Mouse (Mus musculus) heart, embryonic 11.5 days (tissue): ENCODE data around the gene Zfp607b. TPM values are rescaled to one million over a fixed set of nuclear protein-coding genes. Genes with fewer than 3 reads are reported as not detected.

Source experiments
- ATAC-seq: fragments of 200-750 bp; cut with Nextera tagmentation; replicated peaks from 2 replicates; pipeline ENCODE4 v1.8.0; 2017; ENCODE audit warnings: moderate library complexity; ENCODE audit not compliant: insufficient number of reproducible peaks, low FRiP score, low TSS enrichment
- H3K27ac ChIP-seq: fragments of 300-500 bp; sonication (generic); 2 replicates; pipeline ENCODE4 v1.5.1; 2014; ENCODE audit warnings: mild to moderate bottlenecking, low read depth, low read length
- H3K27me3 ChIP-seq: fragments of 300-500 bp; sonication (generic); 2 replicates; pipeline ENCODE4 v1.6.1; 2014; ENCODE audit warnings: mild to moderate bottlenecking, low read length, mixed read lengths; ENCODE audit not compliant: control insufficient read depth, insufficient read depth
- H3K36me3 ChIP-seq: fragments of 300-500 bp; sonication (generic); 2 replicates; pipeline ENCODE4 v1.6.1; 2014; ENCODE audit warnings: mild to moderate bottlenecking, low read length, moderate library complexity, mixed read lengths; ENCODE audit not compliant: control insufficient read depth, insufficient read depth
- H3K4me1 ChIP-seq: fragments of 300-500 bp; sonication (generic); 2 replicates; pipeline ENCODE4 v1.6.1; 2014; ENCODE audit warnings: low read length; ENCODE audit not compliant: control insufficient read depth, insufficient read depth
- H3K4me2 ChIP-seq: fragments of 300-500 bp; sonication (generic); 2 replicates; pipeline ENCODE4 v1.6.1; 2014; ENCODE audit warnings: mild to moderate bottlenecking, moderate library complexity
- H3K4me3 ChIP-seq: fragments of 300-500 bp; sonication (generic); 2 replicates; pipeline ENCODE4 v1.5.1; 2014; ENCODE audit warnings: low read depth, low read length
- H3K9ac ChIP-seq: fragments of 300-500 bp; sonication (generic); 2 replicates; pipeline ENCODE4 v1.6.1; 2014; ENCODE audit warnings: mild to moderate bottlenecking, low read depth, low read length, moderate library complexity
- H3K9me3 ChIP-seq: fragments of 300-500 bp; sonication (generic); replicated peaks from 2 replicates; pipeline ENCODE4 v1.6.1; 2016; ENCODE audit warnings: low read length; ENCODE audit not compliant: control insufficient read depth
- WGBS: fragments of 180-500 bp; shearing (Covaris S2); extraction: QIAGEN DNeasy Blood & Tissue Kit; methylation state at CpG from one replicate; pipeline ENCODE4 v1.1.7; 2014; ENCODE audit not compliant: insufficient replicate concordance; 5-methylcytosine and 5-hydroxymethylcytosine counted together
- polyA plus RNA-seq: library from polyadenylated mRNA; unstranded; fragments of >200 nt; fragmentation: Nextera tagmentation; extraction: Ambion mirVana; gene quantifications from 2 replicates; pipeline ENCODE4 v1.2.1, GENCODE M21; 2014

The Zfp607b gene
- polyA plus RNA-seq, 1 experiment from 2014 or later, result 1.7 TPM

- Histone ChIP-seq H3K27ac (no peak overlapping the region), H3K27me3 (no peaks in the 10 kb centered on the region), H3K4me1 (peaks cover 8% of the 10 kb centered on the region), H3K36me3 (no peaks in the 10 kb centered on the region), H3K9ac (no peak overlapping the region), H3K4me3 (no peak overlapping the region), H3K4me2 (no peak overlapping the region), H3K9me3 (no peaks in the 10 kb centered on the region)
- WGBS, result 33% methylated on average over 5 of the region's 5 CpGs
- ATAC-seq, result no peak
These were observed 1.9 kb downstream of the Zfp607b start for GRCm38 (mm10) chr7:27691076-27691475.

GRCm38 (mm10) chr7:27696711-27697110 lies 7.6 kb downstream of the Zfp607b start:
- H3K9ac ChIP-seq, result no peak overlapping the region
- no peaks in the 10 kb centered on the region for H3K9me3 ChIP-seq
- H3K27me3 ChIP-seq, result no peaks in the 10 kb centered on the region
- no peak overlapping the region for H3K4me2 ChIP-seq
- WGBS, result 44% methylated on average over 3 of the region's 3 CpGs
- no peak overlapping the region for H3K4me3 ChIP-seq
- ATAC-seq, result no peak
- no peak overlapping the region for H3K27ac ChIP-seq
- H3K4me1 ChIP-seq, result no peaks in the 10 kb centered on the region
- H3K36me3 ChIP-seq, result no peaks in the 10 kb centered on the region

GRCm38 (mm10) chr7:27710402-27710801 lies 21.3 kb downstream of the Zfp607b start:
- Histone ChIP-seq H3K36me3 (no peaks in the 10 kb centered on the region), H3K9ac (no peak overlapping the region), H3K27me3 (no peaks in the 10 kb centered on the region), H3K4me1 (no peaks in the 10 kb centered on the region), H3K27ac (no peak overlapping the region), H3K4me3 (no peak overlapping the region), H3K9me3 (peaks cover 5% of the 10 kb centered on the region; the same call in 1 of the 2 replicates), H3K4me2 (no peak overlapping the region)
- no peak for ATAC-seq
- WGBS, result 78% methylated on average over 7 of the region's 7 CpGs

GRCm38 (mm10) chr7:27721951-27722350 lies 32.8 kb downstream of the Zfp607b start:
- Histone ChIP-seq H3K27ac (no peak overlapping the region), H3K9me3 (no peaks in the 10 kb centered on the region), H3K36me3 (no peaks in the 10 kb centered on the region), H3K27me3 (no peaks in the 10 kb centered on the region), H3K4me3 (no peak overlapping the region), H3K9ac (no peak overlapping the region), H3K4me1 (no peaks in the 10 kb centered on the region), H3K4me2 (no peak overlapping the region)
- no peak for ATAC-seq
- 93% methylated on average over 8 of the region's 8 CpGs for WGBS

GRCm38 (mm10) chr7:27725566-27726538 lies 36.7 kb downstream of the Zfp607b start:
- Histone ChIP-seq H3K9ac (no peak overlapping the region), H3K4me1 (no peaks in the 10 kb centered on the region), H3K36me3 (no peaks in the 10 kb centered on the region), H3K27me3 (no peaks in the 10 kb centered on the region), H3K4me2 (no peak overlapping the region), H3K27ac (no peak overlapping the region), H3K9me3 (no peaks in the 10 kb centered on the region), H3K4me3 (no peak overlapping the region)
- 0 out of 2 replicates have a peak, but pooled peaks have one; percentile 42 for ATAC-seq
- WGBS, result 45% methylated on average over 12 of the region's 12 CpGs

GRCm38 (mm10) chr7:27727471-27727870 lies 38.3 kb downstream of the Zfp607b start:
- Histone ChIP-seq H3K36me3 (no peaks in the 10 kb centered on the region), H3K4me2 (no peak overlapping the region), H3K9ac (no peak overlapping the region), H3K4me1 (peaks cover under 1% of the 10 kb centered on the region), H3K27me3 (no peaks in the 10 kb centered on the region), H3K9me3 (no peaks in the 10 kb centered on the region), H3K27ac (no peak overlapping the region), H3K4me3 (no peak overlapping the region)
- ATAC-seq, result no peak
- WGBS, result 58% methylated on average over 2 of the region's 2 CpGs

- H3K27ac ChIP-seq, result peak within 1 kb of the TSS; percentile 94
- WGBS, result under 1% methylated on average over 35 of the region's 35 CpGs
- peaks cover 5% of the 10 kb centered on the region for H3K4me1 ChIP-seq
- peak within 1 kb of the TSS; percentile 86 for H3K4me2 ChIP-seq
- peak within 1 kb of the TSS; percentile 79 for H3K4me3 ChIP-seq
- ATAC-seq, result peak; percentile 86
- H3K27me3 ChIP-seq, result no peaks in the 10 kb centered on the region
- no peaks in the 10 kb centered on the region; the same call in 1 of the 2 replicates for H3K36me3 ChIP-seq
- H3K9me3 ChIP-seq, result no peaks in the 10 kb centered on the region
- H3K9ac ChIP-seq, result peak within 1 kb of the TSS; percentile 83
These were observed 42.2 kb downstream of the Zfp607b start, which contains the start of gene Zfp60 for GRCm38 (mm10) chr7:27731281-27731883. Gene Zfp60 (plus strand): TSS chr7:27731389.

GRCm38 (mm10) chr7:27731946-27732345 lies 42.8 kb downstream of the Zfp607b start:
- no peaks in the 10 kb centered on the region; the same call in 1 of the 2 replicates for H3K36me3 ChIP-seq
- peak overlapping the region; percentile 79 for H3K4me3 ChIP-seq
- peak overlapping the region; percentile 83 for H3K9ac ChIP-seq
- H3K27ac ChIP-seq, result peak overlapping the region; percentile 94
- WGBS, result 10% methylated on average over 12 of the region's 12 CpGs
- peaks cover 5% of the 10 kb centered on the region for H3K4me1 ChIP-seq
- no peaks in the 10 kb centered on the region for H3K9me3 ChIP-seq
- no peak for ATAC-seq
- H3K4me2 ChIP-seq, result peak overlapping the region; percentile 86
- no peaks in the 10 kb centered on the region for H3K27me3 ChIP-seq
